Mouse (Mus musculus) heart, embryonic 15.5 days (tissue): ENCODE data around the gene Ebf1. TPM values are rescaled to one million over a fixed set of nuclear protein-coding genes. Genes with fewer than 3 reads are reported as not detected.
"Not testable (repeated sequence)": the region's sequence is repeated elsewhere in the genome, so short reads cannot be mapped to it uniquely, and the experiment has no call there.

Experiments
- ATAC-seq: fragments of 200-750 bp; cut with Nextera tagmentation; replicated peaks from 2 replicates; pipeline ENCODE4 v1.8.0; 2017; ENCODE audit warnings: low read depth, moderate TSS enrichment; ENCODE audit not compliant: insufficient number of reproducible peaks, insufficient read depth, low FRiP score
- H3K27ac ChIP-seq: fragments of 300-500 bp; sonication (generic); 2 replicates; pipeline ENCODE4 v1.5.1; 2015; ENCODE audit warnings: mild to moderate bottlenecking, inconsistent platforms
- H3K27me3 ChIP-seq: fragments of 300-500 bp; sonication (generic); 2 replicates; pipeline ENCODE4 v1.6.1; 2015; ENCODE audit warnings: inconsistent platforms
- H3K36me3 ChIP-seq: fragments of 300-500 bp; sonication (generic); 2 replicates; pipeline ENCODE4 v1.6.1; 2015; ENCODE audit warnings: mild to moderate bottlenecking, inconsistent platforms
- H3K4me1 ChIP-seq: fragments of 300-500 bp; sonication (generic); replicated peaks from 2 replicates; pipeline ENCODE4 v1.6.1; 2015; ENCODE audit warnings: inconsistent platforms
- H3K4me2 ChIP-seq: fragments of 300-500 bp; sonication (generic); 2 replicates; pipeline ENCODE4 v1.6.1; 2015; ENCODE audit warnings: inconsistent platforms, mild to moderate bottlenecking, moderate library complexity
- H3K4me3 ChIP-seq: fragments of 300-500 bp; sonication (generic); 2 replicates; pipeline ENCODE4 v1.5.1; 2015; ENCODE audit warnings: mild to moderate bottlenecking, inconsistent platforms
- H3K9ac ChIP-seq: fragments of 300-500 bp; sonication (generic); 2 replicates; pipeline ENCODE4 v1.6.1; 2015; ENCODE audit warnings: mild to moderate bottlenecking, inconsistent platforms
- H3K9me3 ChIP-seq: fragments of 300-500 bp; sonication (generic); replicated peaks from 2 replicates; pipeline ENCODE4 v1.6.1; 2016; ENCODE audit warnings: inconsistent platforms
- WGBS: fragments of 180-500 bp; shearing (Covaris S2); methylation state at CpG from one replicate; pipeline ENCODE4 v1.1.7; 2015; ENCODE audit warnings: mixed read lengths; 5-methylcytosine and 5-hydroxymethylcytosine counted together
- polyA plus RNA-seq: library from polyadenylated mRNA; unstranded; fragments of >200 nt; fragmentation: Nextera tagmentation; extraction: Ambion mirVana; gene quantifications from 2 replicates; pipeline ENCODE4 v1.2.1, GENCODE M21; 2015

Gene Ebf1
- 16.6 and 16.8 TPM in 2 replicates for polyA plus RNA-seq

- H3K27ac ChIP-seq, result peak within 1 kb of the TSS; percentile 82
- peak within 1 kb of the TSS; percentile 76 for H3K9ac ChIP-seq
- H3K4me2 ChIP-seq, result peak within 1 kb of the TSS; percentile 91
- peak within 1 kb of the TSS; percentile 72 for H3K4me3 ChIP-seq
- no peaks in the 10 kb centered on the region for H3K9me3 ChIP-seq
- under 1% methylated on average over 30 of the region's 31 CpGs for WGBS
- peak; percentile 94 for ATAC-seq
- 0 out of 2 replicates have a peak, but pooled peaks cover 4% of the 10 kb centered on the region for H3K36me3 ChIP-seq
- peaks cover 46% of the 10 kb centered on the region for H3K4me1 ChIP-seq
- H3K27me3 ChIP-seq, result peaks cover 66% of the 10 kb centered on the region
These were observed at the start of gene Ebf1 for GRCm38 (mm10) chr11:44616788-44617712. TSS of gene Ebf1 (plus strand) at chr11:44617317.

DNA sequence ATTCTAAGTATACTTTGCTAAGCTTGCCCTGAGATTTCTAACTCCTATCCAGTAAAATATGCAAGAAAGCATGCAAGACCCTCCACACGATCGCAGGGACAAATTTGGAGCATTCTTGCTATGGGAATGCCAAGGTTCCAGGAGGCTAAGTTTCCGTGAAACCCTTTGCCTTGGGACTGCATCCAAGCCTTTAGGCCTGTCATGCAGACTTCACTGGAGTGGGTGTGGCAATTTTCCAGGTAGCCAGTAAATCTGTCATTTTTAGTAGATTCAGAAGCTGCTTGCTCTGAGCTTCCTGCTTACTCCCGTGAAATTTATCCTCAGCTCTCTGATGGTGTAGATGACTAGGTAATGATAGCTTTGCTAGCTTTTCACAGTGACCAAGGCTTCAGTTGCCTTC, 46.8 kb upstream of the Ebf1 start:
- H3K9ac ChIP-seq, H3K27ac ChIP-seq, H3K9me3 ChIP-seq, H3K4me3 ChIP-seq, H3K4me2 ChIP-seq, ATAC-seq, H3K27me3 ChIP-seq, H3K4me1 ChIP-seq: not testable (repeated sequence)
- WGBS, result 76% methylated on average over 4 of the region's 4 CpGs
- H3K36me3 ChIP-seq, result peaks cover 22% of the 10 kb centered on the region; the same call in 1 of the 2 replicates

DNA sequence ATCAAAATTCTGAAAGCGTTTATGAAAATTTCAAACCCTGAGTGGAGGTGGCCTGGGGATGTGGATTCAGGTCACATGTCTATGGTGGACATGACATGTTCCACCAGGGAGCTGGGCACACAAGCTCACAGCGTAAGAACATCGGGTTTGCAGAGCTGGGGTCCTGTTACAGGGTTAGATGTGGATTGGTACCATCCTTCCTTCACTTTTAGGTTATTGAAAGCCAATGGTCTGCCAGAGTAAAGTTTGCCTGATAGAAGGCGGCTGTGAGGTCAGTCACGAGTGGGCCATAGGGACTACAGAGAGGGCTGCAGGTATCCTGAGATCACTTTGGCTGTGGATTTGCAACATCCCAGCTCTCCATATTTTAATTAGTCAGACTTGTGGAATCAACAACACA, 44.3 kb upstream of the Ebf1 start:
- Histone ChIP-seq H3K4me2 (no peak overlapping the region), H3K4me1 (no peaks in the 10 kb centered on the region), H3K36me3 (no peaks in the 10 kb centered on the region), H3K4me3 (no peak overlapping the region), H3K9me3 (no peaks in the 10 kb centered on the region), H3K27me3 (no peaks in the 10 kb centered on the region), H3K9ac (no peak overlapping the region), H3K27ac (no peak overlapping the region)
- ATAC-seq, result no peak
- 90% methylated on average over 5 of the region's 5 CpGs for WGBS

- no peaks in the 10 kb centered on the region for H3K27me3 ChIP-seq
- H3K27ac ChIP-seq, result no peak overlapping the region
- no peak overlapping the region for H3K9ac ChIP-seq
- no peaks in the 10 kb centered on the region for H3K36me3 ChIP-seq
- ATAC-seq, result no peak
- H3K4me3 ChIP-seq, result no peak overlapping the region
- no peaks in the 10 kb centered on the region for H3K9me3 ChIP-seq
- H3K4me1 ChIP-seq, result no peaks in the 10 kb centered on the region
- WGBS, result 70% methylated on average over 3 of the region's 3 CpGs
- H3K4me2 ChIP-seq, result no peak overlapping the region
These were observed 43.7 kb upstream of the Ebf1 start for GRCm38 (mm10) chr11:44573396-44573795.

DNA sequence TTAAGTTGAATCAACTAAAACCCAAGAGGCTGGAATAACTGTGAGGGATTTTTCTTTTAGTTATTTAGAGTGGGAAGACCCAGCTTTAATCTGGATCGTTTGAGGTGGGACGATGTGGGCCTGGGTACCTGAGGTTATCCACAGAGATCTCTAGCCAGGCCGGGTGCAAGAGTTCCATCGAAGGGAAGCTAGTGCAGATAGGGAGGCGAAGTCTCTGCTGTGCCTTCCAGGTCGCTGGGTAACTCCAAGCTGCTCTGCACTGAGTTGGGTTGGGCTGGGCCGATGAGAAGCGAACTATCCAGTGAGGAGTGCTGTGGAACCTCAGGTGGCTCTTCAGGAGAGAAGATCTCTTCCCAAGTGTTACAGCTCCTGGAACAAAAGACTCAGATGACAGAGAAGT, 42.7 kb upstream of the Ebf1 start:
- Histone ChIP-seq H3K4me3 (no peak overlapping the region), H3K4me1 (no peaks in the 10 kb centered on the region), H3K4me2 (no peak overlapping the region), H3K36me3 (no peaks in the 10 kb centered on the region), H3K27me3 (no peaks in the 10 kb centered on the region), H3K9ac (no peak overlapping the region), H3K9me3 (no peaks in the 10 kb centered on the region), H3K27ac (no peak overlapping the region)
- 87% methylated on average over 8 of the region's 8 CpGs for WGBS
- no peak for ATAC-seq

DNA sequence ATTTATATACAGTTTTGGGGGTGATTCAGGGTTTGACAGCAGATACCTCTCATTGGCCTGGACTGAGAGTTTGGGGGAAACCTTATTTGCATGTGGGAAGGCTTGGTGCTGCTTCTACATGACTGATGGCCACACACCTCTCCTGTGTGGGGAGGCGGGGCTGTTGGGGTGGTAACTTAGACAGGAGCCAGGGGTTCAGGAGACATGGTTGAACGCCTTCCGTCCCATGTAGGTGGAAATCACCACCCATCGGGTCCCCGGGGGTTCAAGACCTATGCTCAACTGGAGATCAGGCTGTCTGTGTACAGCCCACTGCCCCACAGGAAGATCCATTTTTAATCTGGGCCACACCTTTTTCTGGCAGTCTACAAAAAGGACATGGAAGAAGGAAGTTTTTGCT, 42.3 kb upstream of the Ebf1 start:
- no peak overlapping the region for H3K27ac ChIP-seq
- 90% methylated on average over 5 of the region's 5 CpGs for WGBS
- H3K9ac ChIP-seq, result no peak overlapping the region
- no peaks in the 10 kb centered on the region for H3K9me3 ChIP-seq
- H3K4me2 ChIP-seq, result no peak overlapping the region
- no peak for ATAC-seq
- no peaks in the 10 kb centered on the region for H3K27me3 ChIP-seq
- H3K4me3 ChIP-seq, result no peak overlapping the region
- no peaks in the 10 kb centered on the region for H3K36me3 ChIP-seq
- H3K4me1 ChIP-seq, result no peaks in the 10 kb centered on the region

- H3K4me2 ChIP-seq, result no peak overlapping the region
- H3K27ac ChIP-seq, result no peak overlapping the region
- no peaks in the 10 kb centered on the region for H3K27me3 ChIP-seq
- WGBS, result 74% methylated on average over 9 of the region's 9 CpGs
- H3K36me3 ChIP-seq, result no peaks in the 10 kb centered on the region
- no peaks in the 10 kb centered on the region for H3K9me3 ChIP-seq
- no peak overlapping the region for H3K9ac ChIP-seq
- ATAC-seq, result no peak
- no peaks in the 10 kb centered on the region for H3K4me1 ChIP-seq
- H3K4me3 ChIP-seq, result no peak overlapping the region
These were observed 39.2 kb upstream of the Ebf1 start for GRCm38 (mm10) chr11:44577911-44578310.

GRCm38 (mm10) chr11:44581277-44581683, 35.8 kb upstream of the Ebf1 start:
- H3K27me3 ChIP-seq, result no peaks in the 10 kb centered on the region
- H3K4me1 ChIP-seq, result no peaks in the 10 kb centered on the region
- H3K4me2 ChIP-seq, result 0 out of 2 replicates have a peak overlapping the region, but pooled peaks have one; percentile 1
- no peaks in the 10 kb centered on the region for H3K9me3 ChIP-seq
- H3K27ac ChIP-seq, result no peak overlapping the region
- WGBS, result 26% methylated on average over 11 of the region's 11 CpGs
- H3K36me3 ChIP-seq, result no peaks in the 10 kb centered on the region
- ATAC-seq, result no peak
- no peak overlapping the region for H3K9ac ChIP-seq
- no peak overlapping the region for H3K4me3 ChIP-seq

DNA sequence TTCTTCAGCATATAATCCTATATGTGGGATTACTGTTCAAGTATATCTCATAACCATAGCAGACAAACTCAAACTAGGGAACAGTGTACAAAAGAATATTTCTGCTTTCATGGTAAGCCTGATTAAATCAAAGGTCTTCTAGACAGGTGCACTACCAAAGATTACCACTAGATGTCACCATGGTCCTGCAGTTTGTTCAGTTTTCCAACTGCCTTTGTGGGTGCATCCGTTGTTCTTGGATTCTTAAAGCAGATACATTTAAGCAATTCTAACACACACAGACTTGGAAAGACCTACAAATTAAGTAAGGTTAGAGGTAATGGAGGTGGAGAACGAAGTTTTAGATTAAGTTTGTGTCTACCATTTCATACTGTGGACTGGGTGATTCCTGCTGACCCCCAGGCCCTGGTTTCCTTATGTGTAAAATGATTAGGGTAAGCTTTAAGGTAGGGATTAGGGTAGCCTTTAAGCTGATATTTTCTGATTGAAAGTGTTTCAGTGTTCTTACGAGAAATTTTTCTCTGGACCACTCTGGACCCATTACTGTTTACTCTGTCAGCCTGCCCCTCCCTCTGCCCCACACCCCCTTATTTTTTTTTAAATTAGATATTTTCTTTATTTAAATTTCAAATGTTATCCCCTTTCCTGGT, 30.9 kb upstream of the Ebf1 start:
- ATAC-seq, result no peak
- H3K27ac ChIP-seq, result no peak overlapping the region
- no peak overlapping the region for H3K9ac ChIP-seq
- H3K36me3 ChIP-seq, result no peaks in the 10 kb centered on the region
- H3K4me2 ChIP-seq, result no peak overlapping the region
- no peaks in the 10 kb centered on the region for H3K27me3 ChIP-seq
- no peaks in the 10 kb centered on the region for H3K9me3 ChIP-seq
- WGBS, result 8% methylated on average over 3 of the region's 3 CpGs
- H3K4me1 ChIP-seq, result 0 out of 2 replicates have a peak, but pooled peaks cover 3% of the 10 kb centered on the region
- H3K4me3 ChIP-seq, result no peak overlapping the region

DNA sequence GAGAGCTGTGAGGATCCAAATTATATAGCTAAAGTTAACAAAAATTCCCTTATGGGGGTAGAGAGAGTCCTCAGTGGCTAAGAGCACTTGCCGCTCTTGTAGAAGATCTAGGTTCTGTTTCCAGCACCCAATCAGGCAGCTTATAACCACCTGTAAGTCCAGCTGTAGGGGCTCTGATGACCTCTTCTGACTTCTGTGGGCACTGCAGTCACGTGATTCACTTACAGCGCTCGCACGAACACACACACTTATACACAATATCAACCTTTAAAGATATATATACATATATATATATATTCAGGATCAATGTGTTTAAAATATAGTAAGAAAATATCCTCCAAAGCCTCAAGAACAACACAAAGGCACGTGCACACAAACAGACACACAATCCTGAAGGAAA, 24.1 kb upstream of the Ebf1 start:
- H3K4me2 ChIP-seq, result no peak overlapping the region
- no peaks in the 10 kb centered on the region for H3K36me3 ChIP-seq
- no peak for ATAC-seq
- H3K27ac ChIP-seq, result no peak overlapping the region
- H3K4me1 ChIP-seq, result 0 out of 2 replicates have a peak, but pooled peaks cover 3% of the 10 kb centered on the region
- H3K9ac ChIP-seq, result no peak overlapping the region
- H3K4me3 ChIP-seq, result no peak overlapping the region
- H3K27me3 ChIP-seq, result no peaks in the 10 kb centered on the region
- 89% methylated on average over 6 of the region's 6 CpGs for WGBS
- no peaks in the 10 kb centered on the region for H3K9me3 ChIP-seq

GRCm38 (mm10) chr11:44594768-44595167, 22.3 kb upstream of the Ebf1 start:
- Histone ChIP-seq H3K4me2 (no peak overlapping the region), H3K36me3 (no peaks in the 10 kb centered on the region), H3K4me1 (0 out of 2 replicates have a peak, but pooled peaks cover 3% of the 10 kb centered on the region), H3K27ac (no peak overlapping the region), H3K9ac (no peak overlapping the region), H3K4me3 (no peak overlapping the region), H3K27me3 (no peaks in the 10 kb centered on the region), H3K9me3 (no peaks in the 10 kb centered on the region)
- WGBS, result 82% methylated on average over 3 of the region's 3 CpGs
- no peak for ATAC-seq
